Mouse (Mus musculus) monocyte, adult 5-6 weeks (primary cell): Measurements from ENCODE around the gene Retreg3. TPM values are rescaled to one million over a fixed set of nuclear protein-coding genes. Genes with fewer than 3 reads are reported as not detected.

Experiments used
- ATAC-seq: fragments of 153-309, 156-312 bp; replicated peaks from 2 replicates; pipeline ENCODE4 v1.8.0; 2017; ENCODE audit warnings: mild to moderate bottlenecking; ENCODE audit not compliant: low TSS enrichment, insufficient number of reproducible peaks, severe bottlenecking, poor library complexity, low FRiP score
- total RNA-seq: library from RNA; stranded (forward); fragments of 200-1000, 200-491, 200-594 nt; gene quantifications from 3 replicates; pipeline ENCODE4 v1.2.3, GENCODE M21; 2017

Retreg3 gene
- total RNA-seq, 1 experiment from 2014 or later: 57.9 TPM

DNA sequence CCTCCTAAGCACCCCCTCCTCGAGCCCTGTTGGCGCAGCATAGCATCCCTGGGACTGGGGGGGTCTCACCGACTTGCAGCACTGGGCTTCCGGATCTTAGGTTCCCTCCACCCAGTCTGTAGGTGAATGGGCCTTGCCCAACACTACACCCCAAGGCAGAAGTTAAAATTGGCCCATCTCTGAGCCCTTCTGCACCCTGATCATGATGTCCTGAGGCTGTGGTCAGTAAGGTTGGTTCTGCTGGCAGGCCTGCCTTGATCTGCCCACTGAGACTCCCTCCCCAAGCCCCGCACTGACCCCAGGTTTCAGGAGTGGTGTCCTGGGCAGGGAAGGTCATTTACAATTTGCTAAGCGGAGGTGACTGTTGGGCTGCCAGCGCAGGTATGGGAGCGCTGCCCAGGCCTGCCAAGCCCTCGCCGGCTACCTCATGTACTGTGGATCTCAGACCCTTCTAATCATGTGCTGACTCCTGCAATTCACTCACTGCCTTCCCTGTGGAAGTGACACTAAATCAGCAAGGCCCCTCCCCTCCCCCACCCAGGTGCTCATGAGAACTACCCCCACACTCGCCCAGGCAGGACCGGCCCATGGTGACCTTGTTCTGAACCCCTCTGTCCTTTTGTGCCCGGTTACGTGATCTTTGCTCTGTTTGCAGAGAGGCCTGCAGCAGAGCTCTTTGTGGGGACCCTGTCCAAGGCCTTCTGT is 56.6 kb downstream of the Retreg3 start:
- ATAC-seq: no peak

DNA sequence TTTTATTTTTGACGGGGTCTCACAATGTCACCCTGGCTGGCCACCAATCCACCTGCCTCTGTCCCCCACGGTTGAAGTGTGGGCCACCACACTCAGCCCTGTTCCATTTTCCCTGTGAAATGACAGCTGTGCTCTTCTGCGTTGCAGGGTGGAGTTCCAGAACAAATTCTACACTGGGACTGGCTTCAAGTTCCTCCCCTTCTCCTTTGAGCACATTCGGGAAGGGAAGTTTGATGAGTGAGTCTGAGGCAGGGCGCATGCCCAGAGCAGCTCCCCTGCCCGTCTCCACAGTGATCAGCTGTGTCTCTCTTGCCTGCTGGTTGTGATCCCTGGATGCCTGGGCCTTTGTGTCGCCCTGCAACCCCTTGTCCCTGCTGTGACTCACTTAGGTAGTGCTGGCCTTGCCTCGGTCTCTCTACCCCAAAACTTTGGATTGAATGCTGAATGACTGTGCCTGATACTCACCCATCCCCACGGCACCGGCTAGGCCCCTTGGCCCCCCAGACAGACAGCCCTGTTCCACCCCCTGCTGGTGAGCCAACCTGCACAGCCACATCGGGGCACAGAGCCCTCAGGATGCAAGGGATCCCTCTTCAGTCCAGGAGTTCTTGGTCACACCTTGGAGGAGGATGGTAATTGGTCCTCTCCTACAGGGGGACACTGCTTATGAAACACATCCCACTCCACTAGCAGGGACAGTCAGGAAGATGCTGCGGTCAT is 57.4 kb downstream of the Retreg3 start:
- ATAC-seq: no peak

DNA sequence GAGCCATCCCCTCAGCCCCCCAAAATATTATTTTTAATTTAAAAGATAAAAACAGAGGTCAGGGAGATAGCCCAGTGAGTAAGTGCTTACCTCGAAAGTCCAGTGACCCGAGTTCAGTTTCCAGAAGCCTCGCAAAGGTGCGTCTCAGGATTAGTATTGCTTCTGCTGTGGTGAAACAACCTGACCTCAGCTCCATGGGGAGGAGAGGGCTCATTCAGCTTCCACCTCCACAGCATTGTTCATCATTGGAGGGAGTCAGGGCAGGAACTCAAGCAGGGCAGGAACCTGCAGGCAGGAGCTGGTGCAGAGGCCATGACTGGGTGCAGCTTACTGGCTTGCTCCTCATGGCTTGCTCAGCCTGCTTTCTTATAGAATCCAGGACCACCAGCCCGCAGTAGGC is 58.6 kb downstream of the Retreg3 start:
- ATAC-seq: no peak

DNA sequence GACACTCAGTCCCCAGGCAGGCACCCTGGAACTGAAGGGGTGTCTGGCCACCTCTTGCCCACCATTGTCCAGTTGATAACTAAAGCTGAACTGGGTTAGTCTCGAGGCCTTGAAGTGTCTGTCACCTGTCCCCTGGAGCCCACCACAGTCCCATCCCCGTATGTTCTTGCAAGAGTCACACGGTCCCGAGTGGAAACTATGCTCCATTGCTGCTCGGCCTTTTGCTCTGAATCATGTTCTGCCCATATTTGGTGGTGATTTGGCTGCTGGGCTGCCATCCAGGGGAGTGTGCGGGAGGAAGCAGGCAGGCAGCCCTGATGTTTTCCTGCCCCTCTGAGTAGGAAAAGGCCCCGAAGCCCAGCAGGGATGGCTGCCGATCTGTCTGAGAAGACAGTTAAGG is 59.6 kb downstream of the Retreg3 start:
- no peak for ATAC-seq

DNA sequence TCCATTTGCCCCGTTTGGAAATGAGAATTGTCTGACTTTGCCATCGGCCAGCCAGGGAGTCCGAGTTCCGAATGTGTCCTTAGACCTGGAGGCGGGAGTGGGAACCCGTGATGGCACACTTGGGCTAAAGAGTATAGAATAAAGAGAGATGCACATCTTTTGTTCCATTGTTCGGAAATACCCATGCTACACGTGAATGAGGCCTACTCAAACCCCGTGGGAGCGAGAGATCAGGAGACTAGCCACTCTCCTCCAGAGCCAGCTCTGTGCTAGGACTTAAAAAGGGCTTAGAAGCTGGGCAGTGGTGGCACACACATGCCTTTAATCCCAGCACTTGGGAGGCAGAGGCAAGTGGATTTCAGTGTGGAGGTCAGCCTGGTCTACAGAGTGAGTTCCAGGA is 60.2 kb downstream of the Retreg3 start:
- no peak for ATAC-seq

DNA sequence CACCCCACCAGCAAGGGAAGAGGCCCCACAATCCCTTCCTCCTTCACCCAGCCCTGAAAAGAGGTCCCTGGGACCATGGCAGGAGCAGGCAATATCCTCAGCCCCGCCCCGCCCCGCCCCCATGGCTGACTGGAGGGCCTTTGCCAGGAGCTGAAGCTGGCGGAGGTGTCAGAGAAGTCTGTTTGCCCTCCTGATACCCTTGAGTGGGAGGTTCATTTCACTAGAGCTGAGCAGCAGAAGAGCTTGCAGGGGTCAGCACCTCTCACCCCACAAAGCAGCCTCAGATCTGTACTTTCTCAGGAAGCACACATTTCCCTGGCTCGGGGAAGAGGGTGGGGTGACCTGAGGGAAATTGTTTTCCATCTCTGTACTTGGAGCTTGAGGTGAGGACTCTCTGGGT is 61.0 kb downstream of the Retreg3 start:
- ATAC-seq: no peak

GRCm38 (mm10) chr11:101057860-101058259 is 61.8 kb downstream of the Retreg3 start:
- peak; percentile 57; the same call in 1 of the 2 replicates for ATAC-seq

DNA sequence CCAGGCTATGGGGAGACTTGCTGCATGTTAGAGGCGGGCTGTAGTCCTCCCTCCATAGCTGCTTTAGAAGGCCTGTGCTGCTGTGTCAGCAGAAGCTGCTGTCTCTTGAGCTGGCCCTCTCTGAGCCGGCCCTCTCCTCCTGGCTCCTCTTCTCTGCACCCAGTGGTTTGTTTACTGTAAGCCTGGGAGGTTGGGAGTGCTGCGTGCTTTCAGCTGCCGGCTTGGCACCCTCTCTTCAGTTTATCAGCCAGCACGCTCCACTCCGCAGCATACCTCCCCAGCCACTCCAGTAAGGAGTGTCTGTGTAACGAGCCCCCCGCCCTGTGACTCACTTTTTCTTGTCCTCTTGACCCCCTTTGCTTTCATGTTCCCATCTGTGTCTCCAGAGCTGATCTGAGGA is 62.8 kb downstream of the Retreg3 start:
- ATAC-seq: no peak

DNA sequence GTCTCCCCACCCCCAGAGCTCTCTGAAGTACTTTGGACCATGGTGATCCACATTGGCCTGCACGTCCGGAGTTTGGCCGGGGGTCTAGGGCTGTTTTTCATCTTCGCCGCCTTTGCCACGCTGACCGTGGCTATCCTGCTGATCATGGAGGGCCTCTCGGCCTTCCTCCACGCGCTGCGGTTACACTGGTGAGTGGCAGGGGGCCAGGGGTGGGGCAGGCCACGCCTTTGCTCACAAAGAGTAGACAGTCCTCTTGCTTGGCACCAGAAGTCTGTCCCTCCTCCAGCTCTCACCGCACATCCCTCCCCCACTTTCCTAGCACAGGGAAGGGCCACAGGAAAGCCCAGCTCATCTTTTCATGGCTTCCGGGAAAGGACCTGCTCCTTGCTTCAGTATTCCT is 64.3 kb downstream of the Retreg3 start:
- ATAC-seq: no peak

GRCm38 (mm10) chr11:101053974-101054373 is 65.7 kb downstream of the Retreg3 start:
- no peak for ATAC-seq

GRCm38 (mm10) chr11:101052751-101053473 is 66.8 kb downstream of the Retreg3 start:
- ATAC-seq: no peak

- ATAC-seq: no peak
Measured at GRCm38 (mm10) chr11:101051617-101052016, 68.1 kb downstream of the Retreg3 start.

DNA sequence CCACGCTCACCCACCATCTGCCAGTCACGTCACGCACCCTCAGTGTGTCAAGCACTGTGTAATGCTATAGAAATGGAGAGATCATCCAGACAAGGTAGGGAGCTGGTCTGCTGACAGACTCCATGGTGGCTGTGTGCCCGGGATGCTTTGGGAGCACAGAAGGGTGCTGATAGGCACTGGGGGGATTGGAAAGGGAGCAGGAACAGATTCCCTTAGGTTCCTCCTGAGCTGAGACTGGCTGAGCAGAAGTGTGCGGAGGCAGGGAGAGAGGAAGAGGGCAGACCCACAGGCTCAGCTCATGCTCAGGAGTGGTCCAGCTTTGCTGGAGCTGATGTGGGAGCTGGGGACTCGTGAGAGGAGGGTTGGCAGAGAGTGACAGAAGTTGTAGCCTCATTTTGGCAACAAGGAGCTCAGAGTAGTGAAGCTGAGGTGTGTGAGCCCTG is 68.6 kb downstream of the Retreg3 start:
- no peak for ATAC-seq

- ATAC-seq: no peak
Measured at GRCm38 (mm10) chr11:101050359-101050758, 69.3 kb downstream of the Retreg3 start.

- no peak for ATAC-seq
Measured at GRCm38 (mm10) chr11:101047502-101047901, 72.2 kb downstream of the Retreg3 start.

DNA sequence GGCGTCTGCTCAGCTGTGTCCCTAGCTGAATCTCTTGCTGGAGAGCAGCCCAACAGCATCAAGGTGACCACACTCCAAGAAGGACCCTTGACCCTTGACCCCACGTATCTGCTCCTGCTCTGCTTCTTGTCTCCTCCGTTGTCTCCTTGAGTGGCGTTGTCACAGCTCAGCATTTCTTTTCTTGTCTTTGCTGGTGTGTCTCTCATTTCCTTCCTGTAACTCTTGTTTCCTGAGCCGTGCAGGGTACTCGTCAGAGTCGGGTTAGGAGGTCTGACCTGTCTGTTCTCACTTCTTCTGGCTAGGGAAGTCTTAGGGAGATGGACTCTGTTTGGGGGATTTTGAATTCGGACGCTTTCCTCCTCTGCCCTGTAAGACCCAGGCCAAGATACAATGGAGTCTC is 73.3 kb downstream of the Retreg3 start:
- no peak for ATAC-seq
